In the genomic region with DNA sequence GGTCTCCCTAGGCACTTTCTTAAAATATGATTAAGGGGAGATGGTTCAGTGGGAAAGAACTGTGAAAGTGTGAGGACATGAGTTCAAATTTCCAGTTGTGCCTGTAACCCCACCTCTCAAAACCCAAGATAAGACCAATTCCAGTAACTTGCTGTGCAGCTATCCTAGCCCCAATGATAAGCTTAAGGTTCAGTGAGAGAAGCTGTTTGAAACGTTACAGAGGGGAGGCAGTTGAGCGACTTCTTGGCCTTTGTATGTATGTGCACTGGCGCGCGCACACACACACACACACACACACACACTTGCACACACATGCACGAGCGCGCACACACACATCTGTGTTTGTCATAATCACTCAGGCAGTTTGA, we compare ENCODE assay signal across 7 mouse cellular contexts. TPM values are rescaled to one million over a fixed set of nuclear protein-coding genes. Genes with fewer than 3 reads are reported as not detected.
DNase-seq lines count a peak whose midpoint lies in the region; ATAC-seq lines count a peak whose summit lies in the region.

No protein-coding gene starts in this region.

- H3K27ac ChIP-seq in hindbrain, embryonic 10.5 days: peak overlapping the region; percentile 68
- peak overlapping the region; percentile 60 for H3K27ac ChIP-seq in liver, embryonic 16.5 days (ENCODE audit: low read length)

- H3K4me3 ChIP-seq in megakaryocyte, embryonic 14.5 days (replicated peaks): peak overlapping the region; percentile 99
- peak overlapping the region; percentile 87 for H3K4me3 ChIP-seq in hindbrain, embryonic 10.5 days
- H3K4me3 ChIP-seq in liver, embryonic 16.5 days (ENCODE audit: low read depth, low read length): peak overlapping the region; percentile 57

- no peaks in the 10 kb centered on the region for H3K9me3 ChIP-seq in megakaryocyte, embryonic 14.5 days
- H3K9me3 ChIP-seq in hindbrain, embryonic 10.5 days: no peaks in the 10 kb centered on the region
- H3K9me3 ChIP-seq in liver, embryonic 16.5 days (replicated peaks; ENCODE audit: control insufficient read depth, low read length): no peaks in the 10 kb centered on the region

- H3K27me3 ChIP-seq in megakaryocyte, embryonic 14.5 days (replicated peaks): peaks cover 2% of the 10 kb centered on the region
- H3K27me3 ChIP-seq in hindbrain, embryonic 10.5 days (ENCODE audit: insufficient read depth, poor library complexity, severe bottlenecking): no peaks in the 10 kb centered on the region
- H3K27me3 ChIP-seq in liver, embryonic 16.5 days (ENCODE audit: control insufficient read depth, insufficient read depth, low read depth, low read length): no peaks in the 10 kb centered on the region

- peaks cover 2% of the 10 kb centered on the region for H3K36me3 ChIP-seq in megakaryocyte, embryonic 14.5 days (replicated peaks; ENCODE audit: low read length)
- peaks cover 2% of the 10 kb centered on the region; the same call in 1 of the 2 replicates for H3K36me3 ChIP-seq in hindbrain, embryonic 10.5 days
- no peaks in the 10 kb centered on the region for H3K36me3 ChIP-seq in liver, embryonic 16.5 days (ENCODE audit: control insufficient read depth, insufficient read depth)

- H3K4me1 ChIP-seq in megakaryocyte, embryonic 14.5 days: peaks cover 55% of the 10 kb centered on the region
- peaks cover 36% of the 10 kb centered on the region for H3K4me1 ChIP-seq in hindbrain, embryonic 10.5 days (replicated peaks)
- peaks cover 29% of the 10 kb centered on the region for H3K4me1 ChIP-seq in liver, embryonic 16.5 days (ENCODE audit: control insufficient read depth, low read depth, low read length)

- peak overlapping the region; percentile 86 for H3K4me2 ChIP-seq in liver, embryonic 16.5 days (ENCODE audit: low read depth, low read length)

- no peak for DNase-seq in hindbrain, embryonic 10.5 days (ENCODE audit: low spot score)
- no peak for DNase-seq in right cerebral cortex, postnatal 25 days
- no peak for DNase-seq in layer of hippocampus, postnatal 36 days
- DNase-seq in frontal cortex, postnatal 10 days (ENCODE audit: low spot score in 2 of 2): no peak

- WGBS in hindbrain, embryonic 10.5 days: 80% methylated on average over 8 of the region's 8 CpGs
- WGBS in liver, embryonic 16.5 days (ENCODE audit: insufficient replicate concordance): 54% methylated on average over 8 of the region's 8 CpGs

- no peak for ATAC-seq in megakaryocyte, adult 5-6 weeks (ENCODE audit: poor library complexity, severe bottlenecking)
- ATAC-seq in liver, embryonic 16.5 days (ENCODE audit: low read depth): no peak

- H3K9ac ChIP-seq in liver, embryonic 16.5 days (ENCODE audit: low read depth, low read length): no peak overlapping the region

RNA-seq across cellular contexts. Expression of gene Gna12, which starts 0.8 kb away (rescaled TPM):
- polyA plus RNA-seq in megakaryocyte, embryonic 14.5 days (2012; ENCODE audit: insufficient read depth, low replicate concordance): 53.6 and 62.1 TPM in 2 replicates
- total RNA-seq in megakaryocyte, adult 5-6 weeks (2015): 21.0 and 24.6 TPM in 2 replicates
- total RNA-seq in megakaryocyte, adult 5-6 weeks (2017): 15.9 and 20.3 TPM in 2 replicates
- 9.9 and 11.3 TPM in 2 replicates for polyA plus RNA-seq in hindbrain, embryonic 10.5 days (2016; fragmentation: Nextera tagmentation; extraction: Ambion mirVana)
- 1.9 and 2.4 TPM in 2 replicates for polyA plus RNA-seq in liver, embryonic 16.5 days (2015; fragmentation: Nextera tagmentation; extraction: Ambion mirVana)
- total RNA-seq in layer of hippocampus, postnatal 36 days (2021): 10 to 100 TPM; 94.9 to 97.7 TPM
